Mouse (Mus musculus) embryonic facial prominence, embryonic 11.5 days (tissue): Measurements from ENCODE around the gene Rcn1. TPM values are rescaled to one million over a fixed set of nuclear protein-coding genes. Genes with fewer than 3 reads are reported as not detected.

ENCODE experiments used
- ATAC-seq: fragments of 200-750 bp; cut with Nextera tagmentation; replicated peaks from 2 replicates; pipeline ENCODE4 v1.8.0; 2017; ENCODE audit warnings: low read depth; ENCODE audit not compliant: insufficient number of reproducible peaks, low FRiP score, low TSS enrichment
- DNase-seq: peaks from one replicate; pipeline ENCODE4 v3.0.0-alpha.2; 2015; ENCODE audit warnings: low spot score
- H3K27ac ChIP-seq: fragments of 300-500 bp; sonication (generic); replicated peaks from 2 replicates; pipeline ENCODE4 v1.5.1; 2014; ENCODE audit warnings: mild to moderate bottlenecking, low read depth, low read length, control low read depth
- H3K27me3 ChIP-seq: fragments of 300-500 bp; sonication (generic); 2 replicates; pipeline ENCODE4 v1.6.1; 2014; ENCODE audit warnings: mild to moderate bottlenecking, low read length, moderate library complexity, mixed read lengths; ENCODE audit not compliant: control insufficient read depth, insufficient read depth
- H3K36me3 ChIP-seq: fragments of 300-500 bp; sonication (generic); replicated peaks from 2 replicates; pipeline ENCODE4 v1.6.1; 2014; ENCODE audit warnings: low read depth, mild to moderate bottlenecking, low read length, moderate library complexity, mixed read lengths; ENCODE audit not compliant: control insufficient read depth, insufficient read depth
- H3K4me1 ChIP-seq: fragments of 300-500 bp; sonication (generic); 2 replicates; pipeline ENCODE4 v1.6.1; 2014; ENCODE audit warnings: low read length, mixed read lengths; ENCODE audit not compliant: control insufficient read depth, insufficient read depth
- H3K4me2 ChIP-seq: fragments of 300-500 bp; sonication (generic); 2 replicates; pipeline ENCODE4 v1.6.1; 2014; ENCODE audit warnings: low read depth, mild to moderate bottlenecking, control low read depth, low read length, moderate library complexity
- H3K4me3 ChIP-seq: fragments of 300-500 bp; sonication (generic); 2 replicates; pipeline ENCODE4 v1.5.1; 2014; ENCODE audit warnings: low read depth, low read length, control low read depth
- H3K9ac ChIP-seq: fragments of 300-500 bp; sonication (generic); replicated peaks from 2 replicates; pipeline ENCODE4 v1.6.1; 2014; ENCODE audit warnings: mild to moderate bottlenecking, control low read depth, low read length
- H3K9me3 ChIP-seq: fragments of 300-500 bp; sonication (generic); replicated peaks from 2 replicates; pipeline ENCODE4 v1.6.1; 2016; ENCODE audit warnings: mild to moderate bottlenecking, low read length, inconsistent platforms, mixed read lengths; ENCODE audit not compliant: control insufficient read depth
- WGBS: fragments of 180-500 bp; shearing (Covaris S2); extraction: QIAGEN DNeasy Blood & Tissue Kit; methylation state at CpG from one replicate; pipeline ENCODE4 v1.1.7; 2014; 5-methylcytosine and 5-hydroxymethylcytosine counted together
- polyA plus RNA-seq: library from polyadenylated mRNA; unstranded; fragments of >200 nt; fragmentation: Nextera tagmentation; extraction: Ambion mirVana; gene quantifications from 2 replicates; pipeline ENCODE4 v1.2.1, GENCODE M21; 2014

Gene Rcn1
- polyA plus RNA-seq, 1 experiment from 2014 or later: 151 TPM

DNA sequence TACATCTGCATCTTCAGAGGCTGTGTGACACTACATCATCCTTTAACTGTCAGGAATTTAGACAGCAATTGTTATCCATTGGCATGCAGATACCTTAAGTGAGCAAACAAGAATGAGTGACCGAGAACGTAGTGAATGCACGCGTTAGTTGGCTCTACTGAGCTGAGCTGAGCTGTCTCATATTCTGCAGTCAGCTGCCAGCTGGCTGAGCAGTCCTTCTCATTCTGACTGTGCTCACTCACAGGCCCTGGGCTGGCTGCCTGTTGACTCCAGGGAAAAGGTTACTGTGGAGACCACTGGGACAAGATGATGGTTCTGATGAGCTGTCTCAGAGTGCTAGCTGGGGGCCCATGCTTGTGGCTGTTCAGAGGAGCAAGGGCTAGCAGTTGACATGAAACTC, 9.4 kb upstream of the Rcn1 start:
- H3K4me2 ChIP-seq: no peak overlapping the region
- H3K4me1 ChIP-seq: no peaks in the 10 kb centered on the region
- no peaks in the 10 kb centered on the region for H3K27me3 ChIP-seq
- no peaks in the 10 kb centered on the region for H3K36me3 ChIP-seq
- H3K27ac ChIP-seq: no peak overlapping the region
- no peak for ATAC-seq
- no peak overlapping the region for H3K4me3 ChIP-seq
- DNase-seq: no peak
- WGBS: 85% methylated on average over 4 of the region's 4 CpGs
- H3K9me3 ChIP-seq: no peaks in the 10 kb centered on the region
- H3K9ac ChIP-seq: no peak overlapping the region

DNA sequence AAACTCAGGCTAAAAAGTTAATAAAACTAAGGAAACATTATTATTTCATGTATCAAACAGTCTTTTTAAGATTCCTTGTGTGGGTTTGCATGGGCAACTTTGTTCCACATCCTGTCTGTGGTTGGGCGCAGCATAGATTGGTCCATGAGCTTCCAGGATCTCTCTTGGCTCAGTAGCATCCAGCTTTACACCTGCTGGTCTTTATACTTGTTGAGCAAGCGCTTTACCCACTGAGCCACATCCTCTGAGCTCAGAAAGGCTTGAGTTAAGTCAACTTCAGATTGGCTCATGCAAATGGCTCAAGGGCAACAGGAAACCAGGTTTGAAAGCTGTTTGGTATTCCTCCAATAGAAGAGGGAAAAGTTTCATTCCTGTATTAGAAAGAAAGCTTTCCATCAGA, 3.1 kb upstream of the Rcn1 start:
- Histone ChIP-seq H3K4me1 (no peaks in the 10 kb centered on the region; the same call in 1 of the 2 replicates), H3K36me3 (no peaks in the 10 kb centered on the region), H3K9me3 (no peaks in the 10 kb centered on the region), H3K4me3 (no peak overlapping the region), H3K27me3 (no peaks in the 10 kb centered on the region), H3K9ac (no peak overlapping the region), H3K27ac (no peak overlapping the region), H3K4me2 (no peak overlapping the region)
- ATAC-seq: no peak
- no peak for DNase-seq
- 83% methylated on average over 2 of the region's 2 CpGs for WGBS

DNA sequence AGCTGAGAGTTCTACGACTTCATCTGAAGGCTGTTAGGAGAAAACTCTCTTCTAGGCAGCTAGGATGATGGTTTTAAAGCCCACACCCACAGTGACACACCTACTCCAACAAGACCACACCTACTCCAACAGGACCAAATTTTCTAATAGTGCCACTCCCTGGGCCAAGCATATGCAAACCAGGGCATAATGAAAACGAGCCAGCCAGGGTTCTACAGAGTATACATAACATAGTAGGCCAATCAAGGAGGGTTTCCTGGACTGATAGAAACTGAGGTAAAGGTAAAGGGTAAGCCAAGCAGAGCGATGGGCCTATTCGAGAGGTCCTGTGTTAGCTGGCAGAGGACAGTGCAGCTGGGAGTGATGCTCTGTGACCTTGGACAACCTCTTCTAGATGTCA, 1.4 kb upstream of the Rcn1 start:
- DNase-seq (no peak), ATAC-seq (no peak)
- 90% methylated on average over 4 of the region's 4 CpGs for WGBS
- Histone ChIP-seq H3K27ac (no peak overlapping the region), H3K9ac (no peak overlapping the region), H3K4me2 (no peak overlapping the region), H3K9me3 (no peaks in the 10 kb centered on the region), H3K36me3 (no peaks in the 10 kb centered on the region), H3K4me1 (peaks cover 3% of the 10 kb centered on the region; the same call in 1 of the 2 replicates), H3K4me3 (no peak overlapping the region), H3K27me3 (no peaks in the 10 kb centered on the region)

DNA sequence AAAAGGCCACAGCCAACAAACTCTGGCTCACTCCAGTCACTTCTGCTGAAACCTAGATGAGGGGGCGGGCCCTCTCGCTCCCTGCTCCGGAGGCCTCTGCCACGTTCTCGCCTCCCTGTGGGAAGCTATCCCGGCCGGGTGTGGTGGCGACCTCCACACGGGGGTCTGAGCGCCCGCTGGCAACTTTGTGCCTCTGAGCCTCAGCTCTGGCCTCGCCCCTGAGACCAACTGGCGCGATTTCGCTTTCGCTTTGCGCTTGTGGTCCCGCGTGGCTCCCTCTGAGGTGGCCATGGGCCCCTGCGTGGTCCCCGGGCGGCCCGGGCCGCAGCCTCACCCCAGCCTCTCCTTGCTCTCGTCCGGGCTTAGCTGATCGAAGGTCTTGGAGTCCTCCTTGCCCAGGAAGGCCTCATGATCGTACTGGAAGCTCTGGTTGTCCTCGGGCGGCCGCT, 459 bp downstream of the Rcn1 start:
- peak overlapping the region; percentile 93 for H3K9ac ChIP-seq
- no peaks in the 10 kb centered on the region for H3K9me3 ChIP-seq
- ATAC-seq: peak; percentile 47
- 0% methylated on average over 29 of the region's 31 CpGs for WGBS
- peak overlapping the region; percentile 78 for H3K4me3 ChIP-seq
- H3K27ac ChIP-seq: peak overlapping the region; percentile 89
- no peaks in the 10 kb centered on the region for H3K36me3 ChIP-seq
- DNase-seq: peak; percentile 61
- peak overlapping the region; percentile 78 for H3K4me2 ChIP-seq
- no peaks in the 10 kb centered on the region for H3K27me3 ChIP-seq
- H3K4me1 ChIP-seq: peaks cover 3% of the 10 kb centered on the region; the same call in 1 of the 2 replicates

DNA sequence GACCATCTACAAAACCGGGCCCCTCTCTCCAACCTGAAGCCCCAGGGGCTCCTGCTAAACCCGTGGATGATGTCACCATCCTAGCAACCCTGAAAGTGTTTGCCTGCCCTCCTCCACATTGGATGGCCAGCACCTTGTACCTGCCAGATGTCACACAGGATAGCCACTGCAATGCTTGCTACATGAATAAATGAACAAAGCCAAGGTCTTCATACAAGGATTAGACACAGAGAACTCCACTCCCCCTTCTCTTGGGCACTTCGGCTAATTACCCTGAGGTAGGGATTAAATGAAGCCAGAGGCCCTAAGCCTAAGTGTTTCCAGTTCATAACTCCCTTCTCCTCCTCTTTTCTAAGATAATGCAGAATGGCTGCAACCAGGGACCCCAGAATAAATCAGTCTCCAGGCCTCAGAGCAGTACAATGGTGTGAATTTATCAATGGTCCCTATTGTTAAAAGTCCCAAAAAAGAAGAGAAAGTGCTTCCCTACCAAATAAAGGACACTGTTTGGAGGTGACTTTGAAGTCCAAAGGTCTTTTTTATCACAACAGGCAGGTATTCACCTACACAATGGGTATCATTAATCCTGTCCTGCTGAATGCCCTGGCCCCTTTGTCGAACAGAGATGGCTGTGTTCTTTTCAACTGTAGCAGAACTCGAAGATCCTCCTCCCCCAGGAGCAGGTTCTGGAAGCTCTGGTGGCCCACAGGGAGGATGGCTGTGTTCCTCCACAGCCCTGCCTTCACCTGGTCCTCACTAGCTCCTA, 1.5 kb downstream of the Rcn1 start:
- Histone ChIP-seq H3K4me2 (peak overlapping the region; percentile 78), H3K27ac (no peak overlapping the region), H3K4me3 (peak overlapping the region; percentile 78), H3K4me1 (peaks cover 3% of the 10 kb centered on the region; the same call in 1 of the 2 replicates), H3K27me3 (no peaks in the 10 kb centered on the region), H3K9me3 (no peaks in the 10 kb centered on the region), H3K9ac (peak overlapping the region; percentile 93), H3K36me3 (no peaks in the 10 kb centered on the region)
- DNase-seq (no peak), ATAC-seq (no peak)
- 23% methylated on average over 5 of the region's 5 CpGs for WGBS

DNA sequence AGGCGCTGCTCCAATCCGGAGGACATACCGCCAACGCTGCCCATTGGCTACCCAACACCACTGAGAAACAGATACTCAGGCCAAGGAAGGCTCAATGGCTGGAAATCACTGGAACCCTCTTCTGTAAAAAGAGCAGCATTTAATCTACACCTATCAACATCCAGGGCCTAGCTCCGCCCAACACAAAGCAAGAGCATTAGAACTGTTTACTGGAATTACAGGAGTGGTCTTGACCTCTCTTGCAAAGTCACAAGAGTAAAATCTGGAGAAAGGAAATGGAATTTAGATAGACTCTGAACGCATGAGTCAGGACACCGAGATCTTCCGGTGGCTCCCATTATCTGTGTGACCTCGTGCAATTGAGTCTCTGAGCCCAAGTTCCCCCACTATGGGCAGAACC, 3.1 kb downstream of the Rcn1 start:
- no peaks in the 10 kb centered on the region for H3K27me3 ChIP-seq
- no peak overlapping the region for H3K9ac ChIP-seq
- no peak overlapping the region for H3K4me3 ChIP-seq
- H3K27ac ChIP-seq: no peak overlapping the region
- no peak overlapping the region for H3K4me2 ChIP-seq
- no peak for ATAC-seq
- peaks cover 4% of the 10 kb centered on the region for H3K36me3 ChIP-seq
- peaks cover 3% of the 10 kb centered on the region; the same call in 1 of the 2 replicates for H3K4me1 ChIP-seq
- DNase-seq: no peak
- WGBS: 91% methylated on average over 9 of the region's 9 CpGs
- no peaks in the 10 kb centered on the region for H3K9me3 ChIP-seq

DNA sequence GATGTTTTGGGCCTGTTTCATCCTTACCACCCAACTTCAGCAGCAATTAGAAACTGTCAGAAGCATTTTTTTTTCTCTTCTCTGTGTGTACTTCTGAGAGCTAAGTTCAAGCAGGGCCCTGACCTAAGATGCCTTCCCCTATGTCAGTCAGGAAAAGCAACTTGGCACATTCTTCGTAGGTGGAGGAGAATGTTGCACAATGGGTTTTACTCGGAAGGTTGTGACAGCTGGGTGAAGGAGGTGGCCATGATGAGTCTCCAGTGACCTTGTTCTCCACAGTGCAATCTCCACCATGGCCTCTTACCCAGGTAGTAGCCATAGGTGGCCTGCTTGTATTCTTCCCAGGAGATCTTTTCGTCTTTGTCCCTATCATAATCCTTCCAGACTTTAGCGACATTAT, 4.7 kb downstream of the Rcn1 start:
- DNase-seq (no peak), ATAC-seq (no peak)
- Histone ChIP-seq H3K36me3 (peaks cover 4% of the 10 kb centered on the region), H3K9ac (no peak overlapping the region), H3K9me3 (no peaks in the 10 kb centered on the region), H3K4me3 (no peak overlapping the region), H3K4me2 (no peak overlapping the region), H3K4me1 (peaks cover 3% of the 10 kb centered on the region; the same call in 1 of the 2 replicates), H3K27me3 (no peaks in the 10 kb centered on the region), H3K27ac (no peak overlapping the region)
- 84% methylated on average over 4 of the region's 4 CpGs for WGBS

DNA sequence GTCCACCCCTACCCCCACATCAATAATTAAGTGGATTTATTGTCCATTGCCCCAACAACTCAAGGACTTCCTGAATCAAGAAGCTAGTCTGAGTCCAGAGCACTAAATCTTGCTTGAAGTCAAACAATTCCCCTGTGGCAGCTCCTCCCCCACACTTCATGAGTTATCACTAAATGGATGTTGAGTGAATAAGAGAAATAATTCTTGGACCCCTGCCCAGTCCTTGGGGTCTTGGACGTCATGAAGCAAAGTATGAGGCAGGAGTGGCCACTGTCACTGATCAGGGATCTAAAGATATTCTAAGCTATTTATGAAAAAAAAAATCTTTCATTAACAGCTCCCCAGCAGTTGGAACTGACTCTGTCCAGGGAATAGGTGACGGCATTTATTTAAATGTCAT, 6.6 kb downstream of the Rcn1 start:
- peaks cover 8% of the 10 kb centered on the region for H3K36me3 ChIP-seq
- no peak overlapping the region for H3K4me3 ChIP-seq
- H3K4me1 ChIP-seq: peaks cover 3% of the 10 kb centered on the region; the same call in 1 of the 2 replicates
- no peaks in the 10 kb centered on the region for H3K9me3 ChIP-seq
- no peak overlapping the region for H3K9ac ChIP-seq
- DNase-seq (no peak), ATAC-seq (no peak)
- H3K27ac ChIP-seq: no peak overlapping the region
- WGBS: 85% methylated on average over 2 of the region's 2 CpGs
- no peak overlapping the region for H3K4me2 ChIP-seq
- no peaks in the 10 kb centered on the region for H3K27me3 ChIP-seq
